Mouse (Mus musculus) B cell, adult (primary cell): ENCODE measurements around the gene Vmn1r173. TPM values are rescaled to one million over a fixed set of nuclear protein-coding genes. Genes with fewer than 3 reads are reported as not detected.

Experiments
- total RNA-seq: library from RNA; stranded (reverse); gene quantifications from 4 replicates; pipeline ENCODE4 v1.2.4, GENCODE M21; 2023; ENCODE audit not compliant: inconsistent age

The Vmn1r173 gene
- not detected in 4 replicates for total RNA-seq

DNA sequence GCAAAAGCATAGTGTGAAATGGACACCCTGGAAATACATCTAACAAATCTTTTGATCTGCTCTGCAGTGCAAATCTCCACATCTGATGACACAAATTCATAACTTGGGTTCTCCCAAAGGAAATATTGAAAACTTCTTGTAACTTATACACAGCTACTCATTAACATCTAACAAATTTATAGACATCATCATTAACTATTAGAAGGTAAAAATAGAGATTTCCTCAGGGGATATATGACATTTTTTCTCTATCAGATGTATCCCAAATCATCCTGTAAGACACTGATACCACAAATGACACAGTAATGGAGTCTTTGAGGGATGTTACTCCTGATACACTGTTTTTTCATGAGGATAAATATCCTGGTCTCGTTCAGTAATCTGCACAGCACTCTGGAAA lies at the start of gene Vmn1r173:
Gene Vmn1r173 (plus strand): TSS at position 301 of the 400 bp plus-strand sequence.

DNA sequence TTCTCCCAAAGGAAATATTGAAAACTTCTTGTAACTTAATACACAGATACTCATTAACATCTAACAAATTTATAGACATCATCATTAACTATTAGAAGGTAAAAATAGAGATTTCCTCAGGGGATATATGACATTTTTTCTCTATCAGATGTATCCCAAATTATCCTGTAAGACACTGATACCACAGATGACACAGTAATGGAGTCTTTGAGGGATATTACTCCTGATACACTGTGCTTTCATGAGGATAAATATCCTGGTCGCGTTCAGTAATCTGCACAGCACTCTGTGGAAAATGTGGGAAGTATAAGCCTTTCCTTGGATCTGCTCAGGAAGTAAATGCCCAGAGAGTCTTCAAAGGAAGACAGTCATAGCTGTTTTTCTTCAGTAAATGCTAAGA lies 42.5 kb upstream of the Vmn1r173 start, which contains the start of gene Vmn1r172:
Gene Vmn1r172 (plus strand): TSS at position 301 of the 400 bp plus-strand sequence.

DNA sequence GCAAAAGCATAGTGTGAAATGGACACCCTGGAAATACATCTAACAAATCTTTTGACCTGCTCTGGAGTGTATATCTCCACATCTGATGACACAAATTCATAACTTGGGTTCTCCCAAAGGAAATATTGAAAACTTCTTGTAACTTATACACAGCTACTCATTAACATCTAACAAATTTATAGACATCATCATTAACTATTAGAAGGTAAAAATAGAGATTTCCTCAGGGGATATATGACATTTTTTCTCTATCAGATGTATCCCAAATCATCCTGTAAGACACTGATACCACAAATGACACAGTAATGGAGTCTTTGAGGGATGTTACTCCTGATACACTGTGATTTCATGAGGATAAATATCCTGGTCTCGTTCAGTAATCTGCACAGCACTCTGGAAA lies 51.5 kb downstream of the Vmn1r173 start, which contains the start of gene Vmn1r174:
Gene Vmn1r174 (plus strand): TSS at position 301 of the 400 bp plus-strand sequence.

Other genes starting within 250 kb of the Vmn1r173 start
- gene Vmn1r167, start 193.5 kb upstream of the Vmn1r173 start, total RNA-seq = not detected in 4 replicates
- not detected in 4 replicates for gene Vmn1r168, start 161.0 kb upstream of the Vmn1r173 start, total RNA-seq
- not detected in 4 replicates for gene Vmn1r169, start 125.2 kb upstream of the Vmn1r173 start, total RNA-seq
- not detected in 4 replicates for gene Vmn1r170, start 94.5 kb upstream of the Vmn1r173 start, total RNA-seq
- gene Vmn1r171, start 70.0 kb upstream of the Vmn1r173 start, total RNA-seq = not detected in 4 replicates
- not detected in 4 replicates for gene Vmn1r172, start 42.4 kb upstream of the Vmn1r173 start, total RNA-seq
- gene Vmn1r174, start 51.6 kb downstream of the Vmn1r173 start, total RNA-seq = not detected in 4 replicates
- not detected in 4 replicates for gene Vmn1r175, start 109.9 kb downstream of the Vmn1r173 start, total RNA-seq
- not detected in 4 replicates for gene Vmn1r176, start 136.7 kb downstream of the Vmn1r173 start, total RNA-seq
- not detected in 4 replicates for gene Vmn1r177, start 165.7 kb downstream of the Vmn1r173 start, total RNA-seq
- gene Vmn1r178, start 191.3 kb downstream of the Vmn1r173 start, total RNA-seq = not detected in 4 replicates
- not detected in 4 replicates for gene Vmn1r179, start 226.3 kb downstream of the Vmn1r173 start, total RNA-seq
- not detected in 4 replicates for gene Vmn1r180, start 249.9 kb downstream of the Vmn1r173 start, total RNA-seq